Mouse (Mus musculus) embryo, embryonic 9.5 days (tissue): ENCODE results near the gene Tcerg1l.

Experiments used
- DNase-seq: peaks from one replicate; pipeline ENCODE4 v3.0.0-alpha.2; 2017; ENCODE audit errors: extremely low spot score

The Tcerg1l gene

GRCm38 (mm10) chr7:138224252-138224651 lies 173.3 kb downstream of the Tcerg1l start:
- DNase-seq: no peak

- no peak for DNase-seq
These were observed 174.6 kb downstream of the Tcerg1l start for GRCm38 (mm10) chr7:138222951-138223350.

DNA sequence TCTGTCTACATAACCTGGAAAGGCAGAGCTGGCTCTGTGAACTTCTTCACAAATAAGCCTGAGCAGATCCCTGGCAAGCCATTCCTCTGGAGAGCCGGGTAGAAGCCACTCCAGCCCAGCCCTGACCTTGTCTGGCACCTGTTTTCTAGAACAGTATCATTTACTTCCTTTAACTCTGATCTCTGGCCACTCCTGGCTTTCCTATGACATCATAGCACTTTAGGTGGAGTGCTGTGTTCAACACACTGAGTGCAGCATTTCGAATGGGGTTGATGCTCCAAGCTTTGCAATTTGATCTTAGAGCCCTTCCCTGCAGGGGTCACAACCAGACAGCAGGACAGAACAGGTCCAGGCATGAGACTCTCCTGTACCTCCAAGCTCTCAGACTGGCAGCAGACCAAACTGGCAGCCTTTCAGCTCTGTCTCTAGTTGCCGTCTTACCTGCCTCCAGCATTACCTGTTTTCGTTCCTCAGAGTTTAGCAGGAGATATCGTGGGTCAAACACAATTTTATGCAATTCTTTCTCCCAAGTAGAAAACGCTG lies 179.9 kb downstream of the Tcerg1l start:
- no peak for DNase-seq

GRCm38 (mm10) chr7:138215177-138215830 lies 182.2 kb downstream of the Tcerg1l start:
- DNase-seq: no peak

DNA sequence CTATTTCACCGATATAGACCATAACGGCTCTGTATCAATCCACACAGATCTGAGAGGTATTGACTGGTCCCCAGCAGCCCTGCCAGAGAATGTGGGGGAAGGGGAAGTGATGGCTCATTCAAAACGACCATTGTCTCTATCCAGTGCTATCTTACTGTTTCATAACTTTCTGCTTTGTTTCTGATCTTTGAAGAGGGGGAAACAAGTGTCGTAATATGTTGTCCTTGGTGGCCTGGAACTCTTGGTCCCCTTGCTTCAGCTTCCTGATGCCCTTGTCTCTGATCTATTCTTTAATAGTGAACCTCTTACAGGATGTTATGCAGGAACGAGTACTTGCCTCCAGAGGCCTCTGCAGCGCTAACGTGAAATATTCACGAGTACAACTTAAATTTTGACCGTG lies 182.8 kb downstream of the Tcerg1l start:
- DNase-seq: no peak

DNA sequence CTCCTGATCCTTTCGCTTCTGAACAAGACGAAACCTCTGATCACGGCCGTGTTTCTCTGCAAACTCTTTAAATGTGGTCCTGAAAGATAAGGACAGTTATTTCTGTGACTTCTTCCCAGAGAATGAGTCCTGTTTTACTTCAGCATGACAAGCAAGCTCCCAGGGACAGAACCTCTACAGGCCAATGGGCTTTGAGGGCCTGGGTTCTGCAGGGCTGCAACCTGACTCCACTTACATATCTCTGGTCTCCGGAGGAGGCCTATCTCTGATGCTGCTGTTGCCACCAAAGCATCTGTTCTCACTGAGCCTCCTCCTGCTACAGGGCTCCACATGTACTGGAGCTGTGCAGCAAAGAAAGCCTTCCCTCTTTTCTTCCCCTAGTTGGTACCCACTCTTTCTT lies 187.8 kb downstream of the Tcerg1l start:
- DNase-seq: peak; percentile 24

GRCm38 (mm10) chr7:138205124-138205523 lies 192.4 kb downstream of the Tcerg1l start:
- DNase-seq: no peak

DNA sequence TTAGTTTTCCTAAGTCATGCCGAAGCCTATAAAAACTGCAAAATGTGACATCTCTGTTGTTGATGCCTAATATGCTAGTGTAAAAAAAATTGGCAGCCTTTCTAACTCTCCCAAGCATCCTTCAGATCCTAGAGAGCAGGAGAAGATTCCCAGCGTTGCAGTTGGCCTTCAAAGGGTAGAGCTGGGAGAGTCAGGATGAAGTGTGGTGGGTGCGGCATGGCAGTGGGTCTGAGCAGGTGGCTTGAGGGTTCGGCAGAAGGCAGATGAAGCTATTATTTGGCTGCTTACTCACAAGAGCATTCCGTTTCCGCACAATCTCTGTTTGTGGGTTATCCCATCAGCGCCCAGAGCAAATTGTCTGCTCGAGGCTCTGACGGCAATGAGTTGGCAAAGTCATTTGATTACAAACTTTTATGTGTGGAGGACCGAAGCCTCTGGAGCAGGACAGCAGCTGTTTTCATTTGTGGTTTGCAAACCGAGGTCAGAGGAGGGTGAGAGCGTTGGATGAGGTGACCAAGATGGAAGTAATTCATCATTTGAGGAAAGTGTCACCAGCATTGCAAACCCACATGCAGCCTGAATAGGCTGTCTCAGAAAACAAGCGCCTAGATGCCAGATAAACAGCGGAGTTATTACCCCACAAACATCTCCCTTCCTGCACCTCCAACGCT lies 195.2 kb downstream of the Tcerg1l start:
- DNase-seq: no peak

GRCm38 (mm10) chr7:138199333-138200058 lies 198.0 kb downstream of the Tcerg1l start:
- DNase-seq: no peak

GRCm38 (mm10) chr7:138196139-138196538 lies 201.4 kb downstream of the Tcerg1l start:
- no peak for DNase-seq

- no peak for DNase-seq
These were observed 213.3 kb downstream of the Tcerg1l start for GRCm38 (mm10) chr7:138184197-138184596.

- no peak for DNase-seq
These were observed 215.3 kb downstream of the Tcerg1l start for GRCm38 (mm10) chr7:138182216-138182615.

GRCm38 (mm10) chr7:138178617-138179016 lies 218.9 kb downstream of the Tcerg1l start:
- no peak for DNase-seq

- DNase-seq: no peak
These were observed 221.5 kb downstream of the Tcerg1l start for GRCm38 (mm10) chr7:138176026-138176425.

DNA sequence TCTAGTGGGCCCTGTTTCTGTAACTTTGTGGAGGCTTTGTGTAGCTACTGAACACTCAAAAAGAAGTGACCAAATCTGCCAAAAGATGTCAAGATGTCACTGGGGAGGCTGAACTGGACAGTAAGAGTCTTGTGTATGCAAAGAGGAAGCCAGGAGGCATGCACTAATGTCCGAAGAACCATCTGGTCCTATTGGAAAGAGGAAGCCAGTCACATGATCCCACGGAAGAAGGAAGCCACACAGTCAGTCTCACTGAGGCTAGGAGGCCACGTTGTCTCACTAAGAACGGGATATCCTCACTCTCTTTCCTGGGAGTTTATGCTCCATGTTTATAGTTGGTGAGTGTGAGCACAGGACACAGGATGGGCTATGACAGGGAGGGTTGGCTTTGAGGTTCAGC lies 227.1 kb downstream of the Tcerg1l start:
- DNase-seq: no peak
